Mouse (Mus musculus) left cerebral cortex, adult 2 months (tissue): ENCODE measurements around the gene Pdpr. TPM values are rescaled to one million over a fixed set of nuclear protein-coding genes. Genes with fewer than 3 reads are reported as not detected.
"Not testable (repeated sequence)": the region's sequence is repeated elsewhere in the genome, so short reads cannot be mapped to it uniquely, and the experiment has no call there.

Experiments used
- DNase-seq, 2 experiments: peaks; one replicate each; pipeline ENCODE4 v3.0.0; 2021 to 2022; ENCODE audit warnings: low spot score in 2 of 2, mixed read lengths in 1 of 2; ENCODE audit errors: extremely low spot score in 1 of 2
- H3K27ac ChIP-seq: fragments of 200-600 bp; 2 replicates; pipeline ENCODE4 v1.8.1; 2022
- H3K4me3 ChIP-seq: fragments of 200-600 bp; 2 replicates; pipeline ENCODE4 v1.8.1; 2022
- CTCF ChIP-seq: fragments of 200-600 bp; IDR thresholded peaks from 2 replicates; pipeline ENCODE4 v1.8.1; 2022; ENCODE audit warnings: antibody characterized with exemption, mild to moderate bottlenecking, moderate library complexity
- intact Hi-C: fragments of 180-260 bp; cut with DNase I; formaldehyde crosslinking; loops from one replicate; pipeline ENCODE4 v1.15.1; 2025
- total RNA-seq, 2 experiments: library from RNA; stranded (reverse); gene quantifications; 2 replicates each; pipeline ENCODE4 v1.2.3; 2021

The Pdpr gene
- total RNA-seq, 2 experiments from 2014 or later, result 31.2 to 31.9 TPM

DNA sequence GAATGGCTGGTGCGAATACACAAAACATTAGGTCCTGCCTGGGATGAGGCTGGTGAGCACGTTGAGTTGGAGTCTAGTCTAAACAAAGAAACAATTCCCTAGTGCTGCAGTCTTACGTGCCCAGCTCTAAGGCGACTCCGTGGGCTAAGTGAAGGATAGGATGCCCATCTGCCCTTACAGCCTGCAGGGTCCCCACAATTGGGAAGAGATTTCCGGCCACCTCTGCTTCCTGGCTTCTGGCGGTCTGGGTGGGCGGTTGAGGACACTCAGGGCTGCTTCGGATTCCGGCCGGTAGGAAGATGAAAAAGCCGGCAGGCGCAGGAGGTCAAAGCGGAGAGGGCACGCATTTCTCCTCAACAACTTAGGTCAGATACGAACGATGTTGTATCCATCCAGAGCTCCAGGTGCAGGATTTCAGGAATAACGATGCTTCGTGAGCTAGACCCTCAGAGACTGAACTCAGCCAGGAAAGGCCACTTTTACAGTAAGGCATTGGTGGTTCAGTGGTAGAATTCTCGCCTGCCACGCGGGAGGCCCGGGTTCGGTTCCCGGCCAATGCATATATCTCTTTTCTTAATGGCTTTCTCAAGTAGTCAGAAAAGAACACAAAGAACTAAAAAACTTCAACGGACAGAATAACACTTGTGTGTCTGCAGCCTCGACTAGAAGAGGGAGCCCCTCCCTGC, 32.2 kb upstream of the Pdpr start:
- no peak for TF ChIP-seq CTCF
- H3K27ac ChIP-seq, result peak overlapping the region; percentile 20; the same call in 1 of the 2 replicates
- peak overlapping the region; percentile 60 for H3K4me3 ChIP-seq
- DNase-seq, result peak; percentile 91 to 96
- intact Hi-C loops, result no loop called here

DNA sequence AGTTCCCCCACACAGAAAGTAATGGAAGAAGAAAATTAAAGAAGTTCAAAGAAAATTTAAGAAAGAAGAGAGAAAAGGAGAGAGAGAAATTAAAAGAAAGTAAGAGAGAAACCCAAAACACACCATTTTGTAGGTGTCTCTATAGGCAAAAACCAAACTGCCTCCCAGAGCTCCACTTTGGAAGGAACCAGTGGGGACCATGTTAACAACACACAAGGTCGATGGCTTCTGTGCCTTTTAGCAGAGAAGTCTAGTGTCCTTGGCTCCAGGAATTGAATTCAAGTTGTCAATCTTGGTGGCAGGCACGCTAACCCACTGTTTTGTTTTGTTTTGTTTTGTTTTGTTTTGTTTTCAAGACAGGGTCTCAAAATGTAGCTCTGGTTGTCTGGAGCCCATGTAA, 31.5 kb upstream of the Pdpr start:
- Histone ChIP-seq H3K27ac (no peak overlapping the region), H3K4me3 (no peak overlapping the region)
- no peak for DNase-seq
- TF ChIP-seq CTCF, result no peak
- intact Hi-C loops, result no loop called here

DNA sequence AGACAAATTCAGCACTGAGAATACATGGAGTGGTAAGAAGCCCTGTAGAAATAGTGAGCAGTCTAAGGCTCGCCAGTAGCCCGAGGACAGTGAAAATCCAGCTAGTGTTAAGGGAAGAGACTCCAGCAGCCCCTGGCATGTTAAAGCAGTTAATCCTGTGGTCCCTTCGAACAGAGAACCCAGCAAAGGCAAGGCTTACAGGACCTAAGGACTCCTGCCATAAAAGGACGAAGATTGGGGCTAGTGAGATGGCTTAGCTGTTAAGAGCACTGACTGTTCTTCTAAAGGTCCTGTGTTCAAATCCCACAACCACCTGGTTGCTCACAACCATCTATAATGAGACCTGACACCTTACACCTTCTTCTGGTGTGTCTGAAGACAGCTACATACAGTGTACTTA, 28.1 kb upstream of the Pdpr start:
- no peak overlapping the region for H3K27ac ChIP-seq
- no peak for TF ChIP-seq CTCF
- intact Hi-C loops, result no loop called here
- no peak for DNase-seq
- H3K4me3 ChIP-seq, result no peak overlapping the region

DNA sequence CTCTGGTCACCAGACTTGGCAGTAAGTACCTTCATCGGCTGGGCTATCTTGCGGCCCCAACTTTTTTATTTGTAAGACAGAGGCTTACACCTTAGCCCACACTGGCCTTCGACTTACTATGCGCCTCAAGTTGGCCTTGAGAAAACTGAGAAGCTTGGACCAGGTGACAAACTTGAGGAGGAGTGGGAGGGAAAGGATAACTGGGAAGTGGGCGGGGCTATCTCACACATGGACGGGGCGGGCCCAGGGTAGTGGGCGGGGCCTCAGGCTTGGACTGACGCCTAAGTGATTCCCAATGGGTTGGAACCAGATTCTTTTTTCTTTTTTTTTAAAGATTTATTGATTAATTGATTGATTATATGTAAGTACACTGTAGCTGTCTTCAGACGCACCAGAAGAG, 27.0 kb upstream of the Pdpr start:
- Histone ChIP-seq H3K4me3 (no peak overlapping the region), H3K27ac (no peak overlapping the region)
- TF ChIP-seq CTCF, result no peak
- intact Hi-C loops, result no loop called here
- DNase-seq, result no peak

DNA sequence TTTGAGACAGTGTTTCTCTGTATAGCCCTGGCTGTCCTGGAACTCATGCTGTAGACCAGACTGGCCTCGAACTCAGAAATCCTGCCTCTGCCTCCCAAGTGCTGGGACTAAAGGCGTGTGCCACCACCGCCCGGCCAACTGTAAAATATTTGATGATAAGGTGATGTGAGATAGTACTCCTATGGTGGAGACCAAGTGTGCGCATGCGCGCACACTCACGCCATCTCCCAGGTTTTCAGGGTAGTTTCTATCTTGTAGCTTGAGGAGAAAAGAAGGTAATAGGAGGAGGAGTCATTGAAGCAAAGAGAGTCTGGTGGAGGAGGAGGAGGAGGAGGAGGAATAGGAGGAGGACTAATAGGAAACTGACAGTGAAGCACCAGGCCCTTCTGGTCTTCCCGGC, 25.8 kb upstream of the Pdpr start:
- H3K4me3 ChIP-seq, H3K27ac ChIP-seq, DNase-seq, intact Hi-C loops: not testable (repeated sequence)

DNA sequence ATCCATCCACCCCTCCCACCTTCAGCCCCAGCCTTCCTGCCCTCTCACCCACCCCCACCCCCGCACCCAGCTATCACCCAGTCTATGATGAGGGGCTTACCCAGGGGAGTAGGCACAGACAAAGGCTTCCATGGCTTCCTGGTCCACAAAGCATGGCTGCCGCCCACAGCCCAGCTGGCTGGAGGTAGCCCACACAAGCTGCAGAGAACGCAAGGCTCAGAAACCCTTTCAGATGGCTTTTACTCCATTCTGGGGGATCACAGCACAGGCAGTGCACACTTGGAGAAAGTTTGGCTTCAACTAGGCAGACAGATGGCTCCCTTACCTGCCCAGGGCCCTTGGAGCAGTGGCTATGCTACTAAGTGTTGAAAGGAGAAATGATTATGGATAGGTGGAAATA, 18.5 kb upstream of the Pdpr start:
- intact Hi-C loops, result no loop called here
- TF ChIP-seq CTCF, result no peak
- DNase-seq, result peak in 1 of 2 experiments; percentile 67
- Histone ChIP-seq H3K4me3 (no peak overlapping the region), H3K27ac (no peak overlapping the region)

DNA sequence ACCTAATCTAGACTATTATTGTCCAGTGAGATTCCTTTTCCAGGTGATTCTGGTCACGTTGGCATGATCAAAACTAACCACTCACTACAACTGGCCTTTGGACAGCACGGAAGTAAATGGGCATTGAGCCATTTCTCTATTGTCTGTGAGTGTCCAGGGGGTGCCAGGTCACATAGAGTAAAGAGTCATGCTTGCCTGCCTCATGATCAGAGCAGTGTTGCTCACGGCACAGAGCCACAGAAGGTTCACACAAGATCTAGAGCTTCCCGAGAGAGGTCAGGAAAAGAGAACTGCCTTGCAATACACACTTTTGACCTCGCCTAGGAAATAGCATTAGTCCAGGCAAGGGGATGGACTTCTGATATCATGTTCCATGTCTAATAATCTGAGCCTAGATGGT, 15.0 kb upstream of the Pdpr start:
- Histone ChIP-seq H3K27ac (no peak overlapping the region), H3K4me3 (no peak overlapping the region)
- no peak for TF ChIP-seq CTCF
- intact Hi-C loops, result no loop called here
- no peak for DNase-seq

DNA sequence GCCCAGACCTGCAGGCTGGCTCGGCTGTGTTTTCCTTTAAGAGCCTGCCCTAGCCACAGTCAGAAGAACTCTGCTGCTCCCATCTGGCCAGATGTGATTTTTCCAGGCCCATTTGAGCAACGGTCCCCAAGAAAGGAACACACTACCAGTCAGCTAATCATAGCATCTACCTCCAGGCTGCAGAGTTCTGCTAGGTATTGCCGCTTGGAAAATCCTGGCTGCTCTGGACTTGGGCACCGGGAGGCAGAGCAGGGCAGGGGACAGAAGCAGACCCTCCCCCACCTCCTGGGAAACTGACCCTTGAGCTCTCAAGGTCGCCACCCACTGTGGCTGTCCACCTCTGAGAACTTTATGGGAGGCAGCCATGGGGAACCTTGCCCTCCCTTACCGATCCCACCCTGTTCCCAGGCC, 14.6 kb upstream of the Pdpr start:
- Histone ChIP-seq H3K4me3 (no peak overlapping the region), H3K27ac (no peak overlapping the region)
- intact Hi-C loops, result no loop called here
- no peak for DNase-seq
- TF ChIP-seq CTCF, result peak; percentile 21; the same call in 1 of the 2 replicates

DNA sequence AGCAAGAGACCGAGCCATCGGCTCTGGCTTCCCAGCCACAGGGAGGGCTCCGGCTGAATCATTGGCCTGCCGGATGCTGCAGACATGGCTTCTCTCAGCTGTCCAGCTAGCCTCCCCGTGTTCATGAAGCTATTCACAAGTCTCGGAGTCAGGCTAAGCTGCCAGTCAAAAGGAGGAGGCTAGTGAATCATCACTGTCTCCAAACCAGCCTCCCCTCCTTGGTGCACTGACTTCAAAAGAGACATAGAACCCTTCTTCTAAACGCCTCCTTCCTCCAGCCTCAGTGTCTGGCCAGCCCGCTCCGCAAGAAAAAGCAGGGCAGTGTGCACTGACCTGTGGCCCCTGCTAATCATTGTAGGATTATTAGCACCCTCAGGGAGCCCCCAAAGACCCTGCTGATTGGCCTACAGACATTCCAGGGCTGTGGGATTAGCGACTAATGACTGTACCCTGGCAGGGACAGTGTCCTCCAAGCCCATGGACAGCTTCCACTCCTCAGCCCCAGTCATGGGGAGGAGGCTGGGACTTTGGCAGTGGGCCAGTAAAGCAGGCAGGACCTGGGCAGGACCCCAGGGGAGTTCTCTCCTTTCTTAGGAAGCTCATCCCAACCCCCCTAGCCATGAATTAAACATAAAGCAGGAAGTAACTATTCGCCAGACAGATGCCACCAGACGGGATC, 12.7 kb upstream of the Pdpr start:
- H3K27ac ChIP-seq, result no peak overlapping the region

DNA sequence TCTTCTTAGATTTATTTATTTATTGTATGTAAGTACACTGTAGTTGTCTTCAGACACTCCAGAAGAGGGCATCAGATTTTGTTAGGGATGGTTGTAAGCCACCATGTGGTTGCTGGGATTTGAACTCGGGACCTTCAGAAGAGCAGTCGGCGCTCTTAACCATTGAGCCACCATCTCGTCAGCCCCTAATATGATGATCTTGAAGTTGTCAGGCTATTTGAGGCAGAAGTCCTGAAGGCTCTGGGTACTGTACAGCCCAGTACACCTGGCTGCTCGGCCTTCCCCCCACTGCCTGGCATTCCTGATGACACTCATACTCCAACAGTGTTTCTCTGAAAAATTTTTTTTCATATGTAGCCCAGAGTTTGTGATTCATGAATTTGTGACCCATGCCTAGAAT, 10.5 kb upstream of the Pdpr start:
- DNase-seq, intact Hi-C loops, H3K4me3 ChIP-seq, H3K27ac ChIP-seq: not testable (repeated sequence)

More for the DNA sequence above, 12.7 kb upstream of the Pdpr start:
- no peak overlapping the region for H3K4me3 ChIP-seq
- intact Hi-C loops, result no loop called here
- no peak for TF ChIP-seq CTCF
- no peak for DNase-seq

DNA sequence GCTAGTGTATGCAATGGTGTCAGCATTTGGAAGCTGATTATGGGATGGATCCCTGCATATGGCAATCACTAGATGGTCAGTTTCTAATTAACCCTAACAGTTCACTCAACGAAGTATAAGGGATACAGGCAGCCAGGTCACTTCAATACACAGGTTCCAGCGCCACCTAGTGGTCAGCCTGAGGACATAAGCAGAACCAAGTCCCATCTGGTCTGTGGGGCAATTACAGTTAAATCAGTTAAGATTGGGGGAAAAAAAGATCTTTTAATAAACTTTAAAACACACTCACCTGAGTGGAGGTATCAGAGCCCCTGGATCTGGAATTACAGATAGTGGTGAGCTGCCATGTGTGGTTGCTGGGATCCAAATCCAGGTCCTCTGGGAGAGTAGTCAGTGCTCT, 4.3 kb upstream of the Pdpr start:
- Histone ChIP-seq H3K4me3 (no peak overlapping the region), H3K27ac (no peak overlapping the region)
- DNase-seq, result peak; percentile 64 to 79
- TF ChIP-seq CTCF, result peak; percentile 85
- intact Hi-C loops, result loop anchor here (1.0 to 5.0 kb wide), 3 partner anchors 34 to 338 kb away; partner anchors contain the start of genes Cog4, Exosc6 and Sf3b3

DNA sequence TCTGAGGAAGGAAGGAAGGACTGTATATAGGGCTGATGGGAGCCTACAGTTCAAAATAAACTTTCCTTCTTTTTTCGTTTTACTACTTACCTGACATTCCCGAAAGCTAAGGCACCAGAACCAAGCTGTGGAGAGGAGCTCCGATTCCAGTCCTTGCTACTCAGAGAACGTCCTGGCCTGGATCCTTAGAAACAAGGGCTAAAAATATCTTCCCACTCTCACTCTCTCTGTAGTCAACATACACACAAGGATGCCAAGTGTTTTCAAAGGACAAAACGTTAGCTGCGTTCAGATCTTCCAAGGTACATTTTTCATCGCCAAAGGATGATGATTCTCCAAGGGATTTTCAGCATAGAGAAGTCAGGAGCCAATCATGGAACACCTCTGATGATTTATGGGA, 2.7 kb upstream of the Pdpr start:
- intact Hi-C loops, result loop anchor here (5.0 kb wide), 2 partner anchors 244 to 339 kb away; partner anchors contain the start of genes Cog4 and Sf3b3
- H3K27ac ChIP-seq, result no peak overlapping the region
- TF ChIP-seq CTCF, result no peak
- no peak overlapping the region for H3K4me3 ChIP-seq
- no peak for DNase-seq

DNA sequence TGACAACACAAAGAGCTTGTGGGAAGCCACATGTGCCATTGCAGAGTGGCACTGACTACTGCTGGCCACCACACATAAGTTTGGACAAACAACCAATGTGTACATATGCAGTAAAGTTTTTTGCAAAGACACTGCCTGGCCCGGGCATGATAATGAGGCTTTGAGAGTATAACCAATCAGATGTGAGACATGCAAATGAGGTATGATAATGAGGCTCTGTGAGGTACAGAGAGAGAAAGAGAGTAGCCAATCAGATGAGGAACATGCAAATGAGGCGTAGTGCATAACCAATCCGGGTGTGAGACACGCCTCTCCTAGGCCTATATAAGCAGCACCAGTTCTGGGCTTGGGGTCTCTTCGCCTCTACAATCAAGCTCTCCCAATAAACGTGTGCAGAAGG, 2.1 kb upstream of the Pdpr start, which contains the start of gene Clec18a:
Gene Clec18a, minus strand, starts transcription at position 101 of the 400 bp plus-strand sequence.
- H3K4me3 ChIP-seq, DNase-seq, H3K27ac ChIP-seq: not testable (repeated sequence)
- intact Hi-C loops, result loop anchor here (5.0 kb wide), 2 partner anchors 245 to 340 kb away; partner anchors contain the start of genes Cog4 and Sf3b3

DNA sequence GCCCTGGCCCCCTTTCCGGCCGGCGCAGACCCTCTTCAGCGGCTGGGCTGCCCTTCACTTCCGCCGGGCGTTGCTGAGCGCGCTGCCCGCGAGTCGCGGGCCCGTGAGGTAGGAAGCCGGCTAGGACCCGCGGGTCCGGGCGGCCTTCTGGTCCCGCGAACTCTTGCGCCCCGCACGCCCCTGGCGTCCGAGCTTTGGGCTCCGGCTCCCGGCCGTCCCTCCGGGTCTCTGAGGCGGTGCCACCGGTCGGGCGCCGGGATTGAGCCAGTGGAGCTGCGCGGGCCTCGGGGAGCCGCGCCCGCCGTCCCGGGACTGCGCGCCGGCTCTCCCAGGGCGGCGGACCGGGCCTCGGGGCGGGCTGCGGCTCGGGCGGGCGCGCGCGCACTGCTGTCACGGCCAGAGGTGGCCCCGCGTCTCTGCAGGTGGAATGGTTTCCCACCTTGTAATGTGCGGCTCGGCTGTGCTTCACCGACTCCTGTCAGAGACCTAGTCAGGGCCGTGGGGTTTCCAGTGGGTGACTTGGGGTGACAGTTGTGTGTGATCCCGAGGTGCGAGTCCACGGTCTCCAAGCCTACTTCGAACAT, 381 bp downstream of the Pdpr start:
- Histone ChIP-seq H3K4me3 (peak overlapping the region; percentile 89), H3K27ac (peak overlapping the region; percentile 97)
- intact Hi-C loops, result loop anchor here (5.0 kb wide), 3 partner anchors 47 to 343 kb away; partner anchors contain the start of genes Cog4 and Sf3b3
- DNase-seq, result peak; percentile 16 to 17
